Mouse (Mus musculus) embryonic fibroblast, embryonic 13.5 days (primary cell): Measurements from ENCODE around the gene Ntn5.

Source experiments
- CTCF ChIP-seq: IDR thresholded peaks from 2 replicates; pipeline ENCODE4 v1.5.1; 2011; ENCODE audit warnings: mild to moderate bottlenecking, control low read depth, low read length, moderate library complexity, borderline replicate concordance; ENCODE audit not compliant: insufficient read depth
- POLR2A ChIP-seq: IDR thresholded peaks from 2 replicates; pipeline ENCODE4 v1.6.1; 2011; ENCODE audit warnings: low read depth, mild to moderate bottlenecking, control low read depth, low read length, moderate library complexity

DNA sequence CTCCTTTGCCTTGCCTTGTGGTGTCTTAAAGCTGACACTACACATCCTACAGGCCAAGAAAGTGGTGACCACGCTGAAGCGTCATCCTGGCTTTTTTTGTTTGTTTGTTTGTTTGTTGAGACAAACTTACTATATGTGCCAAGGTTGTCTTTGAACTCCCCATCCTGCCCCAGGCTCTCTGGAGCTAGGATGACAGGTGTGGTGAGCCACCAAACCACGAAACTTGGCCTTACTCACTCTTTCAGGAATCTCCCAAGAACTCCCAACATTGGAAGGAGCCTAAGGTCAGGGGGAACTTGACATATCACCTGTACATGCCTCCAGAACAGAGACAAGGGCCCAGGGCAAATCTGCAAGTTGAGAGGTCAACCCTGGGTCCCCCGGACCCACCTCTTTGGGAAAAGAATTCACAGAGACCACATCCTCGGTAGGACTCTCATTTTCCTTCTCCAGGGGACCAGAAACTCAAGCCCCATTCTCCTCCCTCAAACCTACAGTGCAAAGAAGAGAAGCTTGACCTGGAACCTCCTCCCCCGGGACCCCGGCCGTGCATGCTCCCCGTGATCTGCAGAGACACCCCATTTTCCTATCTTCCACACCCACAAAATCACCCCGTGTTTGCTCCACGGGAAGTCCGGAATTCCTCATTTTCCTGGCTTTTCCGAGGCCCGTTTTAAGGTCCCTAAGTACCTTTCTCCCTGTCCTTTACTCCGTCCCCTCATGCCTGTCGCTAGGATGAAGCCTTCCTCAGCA lies 41.1 kb upstream of the Ntn5 start:
- TF ChIP-seq POLR2A, result no peak
- no peak for TF ChIP-seq CTCF
